Mouse (Mus musculus): Measurements from ENCODE around the gene Coro1a. TPM values are rescaled to one million over a fixed set of nuclear protein-coding genes. Genes with fewer than 3 reads are reported as not detected.
A peak's percentile ranks its signal among the peaks of the same experiment; 100 is the strongest.

Coro1a gene
- polyA plus RNA-seq, 1 experiment from 2014 or later: 131 TPM

GRCm38 (mm10) chr7:126679683-126680082 lies 27.9 kb downstream of the Coro1a start:
- H3K4me1 ChIP-seq (ENCODE audit: control insufficient read depth, insufficient read depth, low read length): peaks cover 17% of the 10 kb centered on the region
- no peak for ATAC-seq (replicated peaks; ENCODE audit: extremely low read depth, insufficient read depth, low FRiP score)

GRCm38 (mm10) chr7:126678545-126679341 lies 28.8 kb downstream of the Coro1a start:
- no peak overlapping the region for H3K9ac ChIP-seq (ENCODE audit: low read length)
- 77% methylated on average over 8 of the region's 8 CpGs for WGBS
- no peaks in the 10 kb centered on the region for H3K9me3 ChIP-seq (replicated peaks; ENCODE audit: control insufficient read depth, low read length)
- H3K4me2 ChIP-seq (ENCODE audit: low read depth, low read length): no peak overlapping the region
- H3K4me3 ChIP-seq (ENCODE audit: low read length): no peak overlapping the region
- peaks cover 2% of the 10 kb centered on the region; the same call in 1 of the 2 replicates for H3K36me3 ChIP-seq (ENCODE audit: control insufficient read depth, insufficient read depth)
- no peaks in the 10 kb centered on the region for H3K27me3 ChIP-seq (ENCODE audit: control insufficient read depth, insufficient read depth, low read length)
- peaks cover 17% of the 10 kb centered on the region for H3K4me1 ChIP-seq (ENCODE audit: control insufficient read depth, insufficient read depth, low read length)
- ATAC-seq (replicated peaks; ENCODE audit: extremely low read depth, insufficient read depth, low FRiP score): no peak
- H3K27ac ChIP-seq (ENCODE audit: low read length): no peak overlapping the region

More at GRCm38 (mm10) chr7:126679683-126680082, 27.9 kb downstream of the Coro1a start:
- Histone ChIP-seq H3K9me3 (replicated peaks; ENCODE audit: control insufficient read depth, low read length) (no peaks in the 10 kb centered on the region), H3K27me3 (ENCODE audit: control insufficient read depth, insufficient read depth, low read length) (no peaks in the 10 kb centered on the region), H3K36me3 (ENCODE audit: control insufficient read depth, insufficient read depth) (no peaks in the 10 kb centered on the region), H3K9ac (ENCODE audit: low read length) (no peak overlapping the region), H3K4me3 (ENCODE audit: low read length) (no peak overlapping the region), H3K4me2 (ENCODE audit: low read depth, low read length) (no peak overlapping the region), H3K27ac (ENCODE audit: low read length) (no peak overlapping the region)
- 86% methylated on average over 5 of the region's 5 CpGs for WGBS

- peak overlapping the region; percentile 51; the same call in 1 of the 2 replicates for H3K4me2 ChIP-seq (ENCODE audit: low read depth, low read length)
- ATAC-seq (replicated peaks; ENCODE audit: extremely low read depth, insufficient read depth, low FRiP score): no peak
- peak overlapping the region; percentile 89 for H3K27ac ChIP-seq (ENCODE audit: low read length)
These were observed 30.9 kb downstream of the Coro1a start for GRCm38 (mm10) chr7:126676631-126677220.

GRCm38 (mm10) chr7:126676207-126676606 lies 31.4 kb downstream of the Coro1a start, which contains the start of gene Sult1a1:
Gene Sult1a1, minus strand, starts transcription at chr7:126676432.
- Histone ChIP-seq H3K9me3 (replicated peaks; ENCODE audit: control insufficient read depth, low read length) (no peaks in the 10 kb centered on the region), H3K9ac (ENCODE audit: low read length) (peak within 1 kb of the TSS; percentile 60), H3K4me3 (ENCODE audit: low read length) (peak within 1 kb of the TSS; percentile 31), H3K4me1 (ENCODE audit: control insufficient read depth, insufficient read depth, low read length) (peaks cover 17% of the 10 kb centered on the region), H3K27ac (ENCODE audit: low read length) (peak within 1 kb of the TSS; percentile 89), H3K27me3 (ENCODE audit: control insufficient read depth, insufficient read depth, low read length) (no peaks in the 10 kb centered on the region), H3K4me2 (ENCODE audit: low read depth, low read length) (peak within 1 kb of the TSS; percentile 51), H3K36me3 (ENCODE audit: control insufficient read depth, insufficient read depth) (peaks cover 15% of the 10 kb centered on the region)
- peak; percentile 74 for ATAC-seq (replicated peaks; ENCODE audit: extremely low read depth, insufficient read depth, low FRiP score)
- 22% methylated on average over 1 of the region's 1 CpGs for WGBS

More at GRCm38 (mm10) chr7:126676631-126677220, 30.9 kb downstream of the Coro1a start:
- Histone ChIP-seq H3K4me3 (ENCODE audit: low read length) (no peak overlapping the region), H3K4me1 (ENCODE audit: control insufficient read depth, insufficient read depth, low read length) (peaks cover 17% of the 10 kb centered on the region), H3K9me3 (replicated peaks; ENCODE audit: control insufficient read depth, low read length) (no peaks in the 10 kb centered on the region), H3K36me3 (ENCODE audit: control insufficient read depth, insufficient read depth) (peaks cover 14% of the 10 kb centered on the region), H3K27me3 (ENCODE audit: control insufficient read depth, insufficient read depth, low read length) (no peaks in the 10 kb centered on the region), H3K9ac (ENCODE audit: low read length) (no peak overlapping the region)
- WGBS: 64% methylated on average over 4 of the region's 4 CpGs

GRCm38 (mm10) chr7:126675104-126675503 lies 32.5 kb downstream of the Coro1a start:
- peaks cover 19% of the 10 kb centered on the region for H3K36me3 ChIP-seq (ENCODE audit: control insufficient read depth, insufficient read depth)
- peak overlapping the region; percentile 51; the same call in 1 of the 2 replicates for H3K4me2 ChIP-seq (ENCODE audit: low read depth, low read length)
- 94% methylated on average over 8 of the region's 8 CpGs for WGBS
- H3K4me1 ChIP-seq (ENCODE audit: control insufficient read depth, insufficient read depth, low read length): peaks cover 17% of the 10 kb centered on the region
- no peak overlapping the region for H3K4me3 ChIP-seq (ENCODE audit: low read length)
- no peaks in the 10 kb centered on the region for H3K27me3 ChIP-seq (ENCODE audit: control insufficient read depth, insufficient read depth, low read length)
- no peak for ATAC-seq (replicated peaks; ENCODE audit: extremely low read depth, insufficient read depth, low FRiP score)
- H3K27ac ChIP-seq (ENCODE audit: low read length): no peak overlapping the region
- no peak overlapping the region for H3K9ac ChIP-seq (ENCODE audit: low read length)
- H3K9me3 ChIP-seq (replicated peaks; ENCODE audit: control insufficient read depth, low read length): no peaks in the 10 kb centered on the region

- H3K36me3 ChIP-seq (ENCODE audit: control insufficient read depth, insufficient read depth): peaks cover 19% of the 10 kb centered on the region
- peaks cover 22% of the 10 kb centered on the region for H3K4me1 ChIP-seq (ENCODE audit: control insufficient read depth, insufficient read depth, low read length)
- H3K4me2 ChIP-seq (ENCODE audit: low read depth, low read length): no peak overlapping the region
- ATAC-seq (replicated peaks; ENCODE audit: extremely low read depth, insufficient read depth, low FRiP score): no peak
- no peaks in the 10 kb centered on the region for H3K9me3 ChIP-seq (replicated peaks; ENCODE audit: control insufficient read depth, low read length)
- no peaks in the 10 kb centered on the region for H3K27me3 ChIP-seq (ENCODE audit: control insufficient read depth, insufficient read depth, low read length)
- no peak overlapping the region for H3K9ac ChIP-seq (ENCODE audit: low read length)
- 88% methylated on average over 9 of the region's 9 CpGs for WGBS
- no peak overlapping the region for H3K27ac ChIP-seq (ENCODE audit: low read length)
- H3K4me3 ChIP-seq (ENCODE audit: low read length): no peak overlapping the region
These were observed 35.5 kb downstream of the Coro1a start for GRCm38 (mm10) chr7:126672111-126672510.

- ATAC-seq (replicated peaks; ENCODE audit: extremely low read depth, insufficient read depth, low FRiP score): no peak
- no peaks in the 10 kb centered on the region for H3K9me3 ChIP-seq (replicated peaks; ENCODE audit: control insufficient read depth, low read length)
- peaks cover 7% of the 10 kb centered on the region; the same call in 1 of the 2 replicates for H3K4me1 ChIP-seq (ENCODE audit: control insufficient read depth, insufficient read depth, low read length)
- WGBS: 75% methylated on average over 3 of the region's 3 CpGs
- H3K9ac ChIP-seq (ENCODE audit: low read length): no peak overlapping the region
- H3K4me3 ChIP-seq (ENCODE audit: low read length): no peak overlapping the region
- no peak overlapping the region for H3K4me2 ChIP-seq (ENCODE audit: low read depth, low read length)
- H3K36me3 ChIP-seq (ENCODE audit: control insufficient read depth, insufficient read depth): peaks cover 32% of the 10 kb centered on the region
- H3K27me3 ChIP-seq (ENCODE audit: control insufficient read depth, insufficient read depth, low read length): no peaks in the 10 kb centered on the region
- H3K27ac ChIP-seq (ENCODE audit: low read length): no peak overlapping the region
These were observed 37.4 kb downstream of the Coro1a start for GRCm38 (mm10) chr7:126670152-126670551.

- no peaks in the 10 kb centered on the region for H3K9me3 ChIP-seq (replicated peaks; ENCODE audit: control insufficient read depth, low read length)
- peaks cover 29% of the 10 kb centered on the region for H3K36me3 ChIP-seq (ENCODE audit: control insufficient read depth, insufficient read depth)
- ATAC-seq (replicated peaks; ENCODE audit: extremely low read depth, insufficient read depth, low FRiP score): peak; percentile 64
- WGBS: 60% methylated on average over 5 of the region's 5 CpGs
- H3K27ac ChIP-seq (ENCODE audit: low read length): peak overlapping the region; percentile 78
- H3K4me2 ChIP-seq (ENCODE audit: low read depth, low read length): no peak overlapping the region
- no peak overlapping the region for H3K4me3 ChIP-seq (ENCODE audit: low read length)
- 0 out of 2 replicates have a peak, but pooled peaks cover 5% of the 10 kb centered on the region for H3K4me1 ChIP-seq (ENCODE audit: control insufficient read depth, insufficient read depth, low read length)
- H3K27me3 ChIP-seq (ENCODE audit: control insufficient read depth, insufficient read depth, low read length): no peaks in the 10 kb centered on the region
- H3K9ac ChIP-seq (ENCODE audit: low read length): no peak overlapping the region
These were observed 39.1 kb downstream of the Coro1a start for GRCm38 (mm10) chr7:126668452-126668851.

Measured in heart, embryonic 16.5 days (tissue).